10 mouse cellular contexts compared by ENCODE assay signal in the genomic region with DNA sequence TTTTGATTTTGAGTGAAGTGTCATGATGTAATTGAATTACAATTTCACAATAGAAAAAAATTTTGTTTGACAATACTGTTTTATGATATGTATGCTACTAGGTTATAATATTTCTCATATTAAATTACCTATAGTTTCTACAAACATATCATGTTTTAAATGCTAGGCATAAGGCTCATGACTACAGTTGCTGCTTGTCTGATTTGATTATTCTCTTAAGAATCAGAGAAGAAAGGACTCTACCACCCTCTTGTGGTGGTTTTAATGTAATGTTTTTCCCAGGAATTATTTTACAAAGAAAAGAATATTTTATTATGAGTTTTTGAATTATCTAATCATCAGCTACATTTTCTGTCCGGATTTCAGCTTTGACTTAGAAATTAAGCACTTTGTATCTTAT.
DNase-seq lines count a peak whose midpoint lies in the region; ATAC-seq and TF ChIP-seq lines count a peak whose summit lies in the region.
"Had no signal": no experiment of that assay in that cellular context is flagged by ENCODE, and none has a peak within 500 bp of the region (broad histone marks: within the 10 kb centered on the region; RNA-seq: fewer than 3 reads in every experiment).

No protein-coding gene starts in this region.

- no peaks in the 10 kb centered on the region for H3K36me3 ChIP-seq in embryonic facial prominence, embryonic 11.5 days (replicated peaks; ENCODE audit: control insufficient read depth, insufficient read depth, low read depth, low read length)
- no peaks in the 10 kb centered on the region for H3K36me3 ChIP-seq in embryonic facial prominence, embryonic 10.5 days (replicated peaks)
- peaks cover 10% of the 10 kb centered on the region; the same call in 1 of the 2 replicates for H3K36me3 ChIP-seq in liver, postnatal 0 days (replicated peaks; ENCODE audit: insufficient read depth, low read length)
- H3K36me3 ChIP-seq in liver, embryonic 12.5 days = peaks cover 12% of the 10 kb centered on the region
- no peaks in the 10 kb centered on the region for H3K36me3 ChIP-seq in midbrain, postnatal 0 days (ENCODE audit: insufficient read depth, low read length)
- H3K36me3 ChIP-seq: lung, embryonic 15.5 days had no signal

- H3K4me1 ChIP-seq in embryonic facial prominence, embryonic 11.5 days (ENCODE audit: control insufficient read depth, insufficient read depth, low read length) = no peaks in the 10 kb centered on the region
- peaks cover 17% of the 10 kb centered on the region for H3K4me1 ChIP-seq in embryonic facial prominence, embryonic 10.5 days
- no peaks in the 10 kb centered on the region for H3K4me1 ChIP-seq in liver, postnatal 0 days (ENCODE audit: insufficient read depth)
- no peaks in the 10 kb centered on the region for H3K4me1 ChIP-seq in liver, embryonic 12.5 days
- no peaks in the 10 kb centered on the region for H3K4me1 ChIP-seq in midbrain, postnatal 0 days (ENCODE audit: insufficient read depth, low read length)
- H3K4me1 ChIP-seq: lung, embryonic 15.5 days had no signal

- DNase-seq in embryonic facial prominence, embryonic 11.5 days (ENCODE audit: low spot score) = peak; percentile 77
- DNase-seq in embryonic facial prominence, embryonic 10.5 days (ENCODE audit: low spot score) = no peak
- no peak for DNase-seq in liver, postnatal 0 days
- peak; percentile 18 for DNase-seq in c-Kit-positive CD71-negative TER-119-negative erythroid progenitor cells, embryonic 14.5 days (ENCODE audit: low read depth)
- DNase-seq in midbrain, postnatal 0 days (ENCODE audit: low spot score) = peak; percentile 79
- no peak for DNase-seq in Muller cell, postnatal 12 days (ENCODE audit: inconsistent ontology term)
- DNase-seq in testis, postnatal 14 days (ENCODE audit: low spot score) = no peak
- DNase-seq: right cerebral cortex, adult 18-20 months had no signal

- no peaks in the 10 kb centered on the region for H3K9me3 ChIP-seq in embryonic facial prominence, embryonic 11.5 days (replicated peaks; ENCODE audit: control insufficient read depth, low read length)
- H3K9me3 ChIP-seq in embryonic facial prominence, embryonic 10.5 days = no peaks in the 10 kb centered on the region
- no peaks in the 10 kb centered on the region for H3K9me3 ChIP-seq in liver, postnatal 0 days (ENCODE audit: low read length)
- H3K9me3 ChIP-seq in liver, embryonic 12.5 days (replicated peaks) = no peaks in the 10 kb centered on the region
- H3K9me3 ChIP-seq in midbrain, postnatal 0 days (ENCODE audit: low read length) = no peaks in the 10 kb centered on the region
- H3K9me3 ChIP-seq: lung, embryonic 15.5 days had no signal

- no peaks in the 10 kb centered on the region for H3K27me3 ChIP-seq in embryonic facial prominence, embryonic 11.5 days (ENCODE audit: control insufficient read depth, insufficient read depth, low read length)
- H3K27me3 ChIP-seq in embryonic facial prominence, embryonic 10.5 days (replicated peaks; ENCODE audit: low read depth, poor library complexity, severe bottlenecking) = no peaks in the 10 kb centered on the region
- no peaks in the 10 kb centered on the region for H3K27me3 ChIP-seq in liver, postnatal 0 days (ENCODE audit: insufficient read depth, low read length)
- H3K27me3 ChIP-seq in liver, embryonic 12.5 days (replicated peaks) = no peaks in the 10 kb centered on the region
- H3K27me3 ChIP-seq in midbrain, postnatal 0 days (ENCODE audit: insufficient read depth, low read length) = no peaks in the 10 kb centered on the region
- H3K27me3 ChIP-seq: lung, embryonic 15.5 days had no signal

- 7% methylated on average over 1 of the region's 1 CpGs for WGBS in embryonic facial prominence, embryonic 11.5 days
- 7% methylated on average over 1 of the region's 1 CpGs for WGBS in embryonic facial prominence, embryonic 10.5 days
- 9% methylated on average over 1 of the region's 1 CpGs for WGBS in liver, postnatal 0 days (ENCODE audit: insufficient replicate concordance)
- WGBS in liver, embryonic 12.5 days (ENCODE audit: insufficient replicate concordance) = 0% methylated on average over 1 of the region's 1 CpGs
- 10% methylated on average over 1 of the region's 1 CpGs for WGBS in midbrain, postnatal 0 days

- no peak overlapping the region for H3K9ac ChIP-seq in embryonic facial prominence, embryonic 11.5 days (replicated peaks; ENCODE audit: low read length)
- no peak overlapping the region for H3K9ac ChIP-seq in liver, postnatal 0 days (replicated peaks)
- no peak overlapping the region for H3K9ac ChIP-seq in liver, embryonic 12.5 days
- no peak overlapping the region for H3K9ac ChIP-seq in midbrain, postnatal 0 days (replicated peaks; ENCODE audit: low read length, poor library complexity, severe bottlenecking)
- H3K9ac ChIP-seq: lung, embryonic 15.5 days had no signal

- ATAC-seq in embryonic facial prominence, embryonic 11.5 days (replicated peaks; ENCODE audit: insufficient number of reproducible peaks, low FRiP score, low TSS enrichment, low read depth) = no peak
- ATAC-seq in liver, postnatal 0 days = peak; percentile 46; the same call in 1 of the 2 replicates
- ATAC-seq in liver, embryonic 12.5 days = no peak
- ATAC-seq in midbrain, postnatal 0 days (ENCODE audit: low FRiP score) = no peak

- no peak overlapping the region for H3K4me3 ChIP-seq in embryonic facial prominence, embryonic 11.5 days (ENCODE audit: low read depth, low read length)
- no peak overlapping the region for H3K4me3 ChIP-seq in embryonic facial prominence, embryonic 10.5 days
- H3K4me3 ChIP-seq in liver, postnatal 0 days (ENCODE audit: low read depth, low read length) = no peak overlapping the region
- no peak overlapping the region for H3K4me3 ChIP-seq in liver, embryonic 12.5 days
- no peak overlapping the region for H3K4me3 ChIP-seq in midbrain, postnatal 0 days (ENCODE audit: low read depth, low read length)
- H3K4me3 ChIP-seq: lung, embryonic 15.5 days had no signal

- peak; percentile 55 for TF ChIP-seq CTCF in liver, postnatal 0 days (IDR thresholded peaks at IDR 0.05; ENCODE audit: low read depth)
- peak; percentile 84 for TF ChIP-seq CTCF in midbrain, postnatal 0 days (IDR thresholded peaks at IDR 0.05)

- H3K4me2 ChIP-seq in embryonic facial prominence, embryonic 11.5 days (ENCODE audit: low read depth, low read length) = no peak overlapping the region
- no peak overlapping the region for H3K4me2 ChIP-seq in liver, postnatal 0 days (ENCODE audit: low read depth, low read length)
- H3K4me2 ChIP-seq in liver, embryonic 12.5 days = no peak overlapping the region
- no peak overlapping the region for H3K4me2 ChIP-seq in midbrain, postnatal 0 days (ENCODE audit: low read depth, low read length, poor library complexity, severe bottlenecking)
- H3K4me2 ChIP-seq: lung, embryonic 15.5 days had no signal

- H3K27ac ChIP-seq in embryonic facial prominence, embryonic 11.5 days (replicated peaks; ENCODE audit: low read depth, low read length) = no peak overlapping the region
- H3K27ac ChIP-seq in embryonic facial prominence, embryonic 10.5 days (replicated peaks) = no peak overlapping the region
- H3K27ac ChIP-seq in liver, postnatal 0 days (ENCODE audit: low read depth) = no peak overlapping the region
- no peak overlapping the region for H3K27ac ChIP-seq in liver, embryonic 12.5 days
- H3K27ac ChIP-seq in midbrain, postnatal 0 days (ENCODE audit: low read depth, low read length) = no peak overlapping the region
- H3K27ac ChIP-seq: lung, embryonic 15.5 days had no signal

- TF ChIP-seq EP300 in liver, postnatal 0 days (IDR thresholded peaks at IDR 0.05; ENCODE audit: low read depth) = no peak

Comparison
In these comparisons a context has a peak if more than half of its experiments do, and no peak if none do; other contexts are left out.
1. DNase-seq: peak in embryonic facial prominence, embryonic 11.5 days (single experiment), c-Kit-positive CD71-negative TER-119-negative erythroid progenitor cells, embryonic 14.5 days (single experiment) and midbrain, postnatal 0 days (single experiment); none in embryonic facial prominence, embryonic 10.5 days (single experiment), liver, postnatal 0 days (single experiment), Muller cell, postnatal 12 days (single experiment) and testis, postnatal 14 days (single experiment).